9 mouse cellular contexts compared by ENCODE assay signal in genomic region chr13:95616512-95616911, GRCm38 (mm10). TPM values are rescaled to one million over a fixed set of nuclear protein-coding genes. Genes with fewer than 3 reads are reported as not detected.
A peak's percentile ranks its signal among the peaks of the same experiment; 100 is the strongest.
DNase-seq lines count a peak whose midpoint lies in the region; ATAC-seq and TF ChIP-seq lines count a peak whose summit lies in the region.
"Had no signal": no experiment of that assay in that cellular context is flagged by ENCODE, and none has a peak within 500 bp of the region (broad histone marks: within the 10 kb centered on the region; RNA-seq: fewer than 3 reads in every experiment).

No protein-coding gene starts in this region.

- 66% methylated on average over 11 of the region's 11 CpGs for WGBS in embryonic facial prominence, embryonic 10.5 days
- WGBS in hindbrain, embryonic 15.5 days: 57% methylated on average over 11 of the region's 11 CpGs
- WGBS in midbrain, embryonic 13.5 days: 61% methylated on average over 11 of the region's 11 CpGs

- peaks cover 49% of the 10 kb centered on the region for H3K36me3 ChIP-seq in embryonic facial prominence, embryonic 10.5 days (replicated peaks)
- no peaks in the 10 kb centered on the region for H3K36me3 ChIP-seq in hindbrain, embryonic 15.5 days
- peaks cover 14% of the 10 kb centered on the region for H3K36me3 ChIP-seq in midbrain, embryonic 13.5 days

- no peak for TF ChIP-seq CTCF in gastrocnemius, adult 2 months (IDR thresholded peaks at IDR 0.05)

- no peaks in the 10 kb centered on the region for H3K27me3 ChIP-seq in embryonic facial prominence, embryonic 10.5 days (replicated peaks; ENCODE audit: low read depth, poor library complexity, severe bottlenecking)
- H3K27me3 ChIP-seq in hindbrain, embryonic 15.5 days: no peaks in the 10 kb centered on the region
- no peaks in the 10 kb centered on the region for H3K27me3 ChIP-seq in midbrain, embryonic 13.5 days

- peak overlapping the region; percentile 85 for H3K4me2 ChIP-seq in hindbrain, embryonic 15.5 days
- H3K4me2 ChIP-seq in midbrain, embryonic 13.5 days (replicated peaks): peak overlapping the region; percentile 80

- no peak for ATAC-seq in hindbrain, embryonic 15.5 days (ENCODE audit: low FRiP score, low read depth)
- ATAC-seq in midbrain, embryonic 13.5 days: no peak

- H3K4me3 ChIP-seq in gastrocnemius, adult 2 months: peak overlapping the region; percentile 94
- peak overlapping the region; percentile 88 for H3K4me3 ChIP-seq in embryonic facial prominence, embryonic 10.5 days
- peak overlapping the region; percentile 72 for H3K4me3 ChIP-seq in hindbrain, embryonic 15.5 days
- H3K4me3 ChIP-seq in midbrain, embryonic 13.5 days (replicated peaks): peak overlapping the region; percentile 88

- DNase-seq in gastrocnemius, adult 2 months: no peak
- DNase-seq in gastrocnemius, postnatal 36 days: no peak
- DNase-seq in embryonic facial prominence, embryonic 10.5 days (ENCODE audit: low spot score): peak; percentile 30
- no peak for DNase-seq in left cerebral cortex, adult 18-20 months (ENCODE audit: low spot score in 2 of 2)
- no peak for DNase-seq in left cerebral cortex, adult 8-10 months (ENCODE audit: low spot score in 2 of 2)
- no peak for DNase-seq in frontal cortex, postnatal 14 days (ENCODE audit: low spot score in 2 of 2)
- DNase-seq: cerebellum, postnatal 10 days had no signal

- no peaks in the 10 kb centered on the region for H3K9me3 ChIP-seq in embryonic facial prominence, embryonic 10.5 days
- H3K9me3 ChIP-seq in hindbrain, embryonic 15.5 days: no peaks in the 10 kb centered on the region
- H3K9me3 ChIP-seq in midbrain, embryonic 13.5 days: no peaks in the 10 kb centered on the region

- peak overlapping the region; percentile 76 for H3K9ac ChIP-seq in hindbrain, embryonic 15.5 days
- peak overlapping the region; percentile 95 for H3K9ac ChIP-seq in midbrain, embryonic 13.5 days (replicated peaks)

- H3K27ac ChIP-seq in gastrocnemius, adult 2 months: peak overlapping the region; percentile 87; the same call in 1 of the 2 replicates
- H3K27ac ChIP-seq in embryonic facial prominence, embryonic 10.5 days (replicated peaks): peak overlapping the region; percentile 97
- no peak overlapping the region for H3K27ac ChIP-seq in hindbrain, embryonic 15.5 days (replicated peaks)
- H3K27ac ChIP-seq in midbrain, embryonic 13.5 days: no peak overlapping the region

- intact Hi-C loops in gastrocnemius, adult 2 months (cut with DNase I): no loop called here
- intact Hi-C loops in gastrocnemius, postnatal 36 days (cut with DNase I): no loop called here

- peaks cover 49% of the 10 kb centered on the region for H3K4me1 ChIP-seq in embryonic facial prominence, embryonic 10.5 days
- H3K4me1 ChIP-seq in hindbrain, embryonic 15.5 days (replicated peaks): peaks cover 30% of the 10 kb centered on the region
- peaks cover 31% of the 10 kb centered on the region for H3K4me1 ChIP-seq in midbrain, embryonic 13.5 days (replicated peaks)

RNA-seq across cellular contexts. Expression of gene F2r, which starts 1.8 kb away (rescaled TPM):
- total RNA-seq in gastrocnemius, adult 2 months (2021): 10 to 100 TPM in 1 of 2 experiments, 1 to 10 TPM in 1; 3.7 to 12.4 TPM
- 1 to 10 TPM; 6.2 to 7.4 TPM for total RNA-seq in gastrocnemius, postnatal 36 days (2021)
- 120 and 127 TPM in 2 replicates for polyA plus RNA-seq in embryonic facial prominence, embryonic 10.5 days (2016; fragmentation: Nextera tagmentation; extraction: Ambion mirVana)
- 60.0 and 62.8 TPM in 2 replicates for polyA plus RNA-seq in hindbrain, embryonic 15.5 days (2015; fragmentation: Nextera tagmentation; extraction: Ambion mirVana)
- polyA plus RNA-seq in midbrain, embryonic 13.5 days (2015; fragmentation: Nextera tagmentation; extraction: Ambion mirVana): 86.0 and 88.2 TPM in 2 replicates
- 1 to 10 TPM; 3.2 TPM for total RNA-seq in left cerebral cortex, adult 18-20 months (2021)
- total RNA-seq in left cerebral cortex, adult 8-10 months (2022): 1 to 10 TPM; 3.7 to 5.0 (median 4.5) TPM

Comparison
In these comparisons a context has a peak if more than half of its experiments do, and no peak if none do; other contexts are left out.
1. H3K27ac ChIP-seq: peak in gastrocnemius, adult 2 months (single experiment) and embryonic facial prominence, embryonic 10.5 days (single experiment); none in hindbrain, embryonic 15.5 days (single experiment) and midbrain, embryonic 13.5 days (single experiment).
2. Peak in every context shown above with its lines, with median percentiles within 50 percentile points of each other: H3K4me3 ChIP-seq.